Mouse (Mus musculus) G1E (cell line): ENCODE measurements around the gene Dcaf17. TPM values are rescaled to one million over a fixed set of nuclear protein-coding genes. Genes with fewer than 3 reads are reported as not detected.

ENCODE experiments used
- ATAC-seq: 2 replicates; pipeline ENCODE4 v1.8.0; 2016; ENCODE audit warnings: mild to moderate bottlenecking; ENCODE audit not compliant: insufficient number of reproducible peaks, poor library complexity, low FRiP score, severe bottlenecking; ENCODE audit errors: extremely low read depth
- DNase-seq: peaks from one replicate; pipeline ENCODE4 v3.0.0; 2012; ENCODE audit warnings: low spot score
- H3K27me3 ChIP-seq: 2 replicates; pipeline ENCODE4 v1.6.1; 2012; ENCODE audit warnings: mild to moderate bottlenecking, low read length, inconsistent platforms; ENCODE audit not compliant: insufficient read depth
- H3K36me3 ChIP-seq: replicated peaks from 2 replicates; pipeline ENCODE3; 2012; ENCODE audit warnings: mild to moderate bottlenecking, inconsistent platforms
- H3K4me1 ChIP-seq: 2 replicates; pipeline ENCODE4 v1.6.1; 2012; ENCODE audit warnings: low read depth, low read length, inconsistent platforms, mixed read lengths; ENCODE audit not compliant: insufficient read depth
- H3K4me3 ChIP-seq: 2 replicates; pipeline ENCODE4 v1.5.1; 2012; ENCODE audit warnings: low read depth, mild to moderate bottlenecking, inconsistent platforms, low read length, moderate library complexity, mixed read lengths
- H3K9me3 ChIP-seq: replicated peaks from 2 replicates; pipeline ENCODE4 v1.6.1; 2012; ENCODE audit warnings: inconsistent platforms
- CTCF ChIP-seq: IDR thresholded peaks from 2 replicates; pipeline ENCODE4 v1.5.1; 2012; ENCODE audit warnings: low read depth, low read length, inconsistent platforms, mixed read lengths
- GATA1 ChIP-seq: IDR thresholded peaks from 2 replicates; pipeline ENCODE4 v1.6.1; 2012; ENCODE audit warnings: borderline replicate concordance, low read length, inconsistent platforms, mixed read lengths
- GATA2 ChIP-seq: IDR thresholded peaks from 2 replicates; pipeline ENCODE4 v1.6.1; 2012; ENCODE audit warnings: low read depth, low read length, inconsistent platforms, borderline replicate concordance
- POLR2AphosphoS5 ChIP-seq: IDR thresholded peaks from 2 replicates; pipeline ENCODE4 v1.6.1; 2012; ENCODE audit warnings: low read depth, low read length, inconsistent platforms; ENCODE audit not compliant: insufficient replicate concordance
- TAL1 ChIP-seq: conservative IDR thresholded peaks from 2 replicates; pipeline ENCODE4 v1.6.1; 2012; ENCODE audit warnings: low read depth, low read length, inconsistent platforms, mixed read lengths
- polyA plus RNA-seq: library from polyadenylated mRNA; stranded (reverse); fragments of >175 nt; gene quantifications from 2 replicates; pipeline ENCODE4 v1.2.3, GENCODE M21; 2012
- total RNA-seq, 2 experiments: library from RNA; stranded (forward) in 1 of 2; stranded (reverse) in 1 of 2; fragments of 200-1000 nt in 1 of 2; fragments of >200 nt in 1 of 2; fragmentation: Nextera tagmentation in 1 of 2; gene quantifications; 2 replicates each; pipeline ENCODE4 v1.2.3; 2014 to 2017

Dcaf17 gene
- total and polyA plus RNA-seq, 3 experiments: 6.0 to 25.8 (median 25.7) TPM

GRCm38 (mm10) chr2:71073330-71073729 lies 18.2 kb downstream of the Dcaf17 start:
- Histone ChIP-seq H3K4me3 (no peak overlapping the region), H3K36me3 (peaks cover 42% of the 10 kb centered on the region), H3K27me3 (no peaks in the 10 kb centered on the region), H3K4me1 (peaks cover 12% of the 10 kb centered on the region), H3K9me3 (no peaks in the 10 kb centered on the region)
- DNase-seq: no peak
- no peak for ATAC-seq
- TF ChIP-seq CTCF: no peak
- TF ChIP-seq POLR2AphosphoS5: no peak
- no peak for TF ChIP-seq GATA1
- no peak for TF ChIP-seq GATA2

GRCm38 (mm10) chr2:71073828-71074227 lies 18.7 kb downstream of the Dcaf17 start:
- Histone ChIP-seq H3K27me3 (no peaks in the 10 kb centered on the region), H3K36me3 (peaks cover 43% of the 10 kb centered on the region), H3K9me3 (no peaks in the 10 kb centered on the region), H3K4me3 (no peak overlapping the region), H3K4me1 (peaks cover 12% of the 10 kb centered on the region)
- peak; percentile 49; the same call in 1 of the 2 replicates for ATAC-seq
- TF ChIP-seq GATA2: no peak
- TF ChIP-seq TAL1: peak; percentile 41; the same call in 1 of the 2 replicates
- no peak for DNase-seq

DNA sequence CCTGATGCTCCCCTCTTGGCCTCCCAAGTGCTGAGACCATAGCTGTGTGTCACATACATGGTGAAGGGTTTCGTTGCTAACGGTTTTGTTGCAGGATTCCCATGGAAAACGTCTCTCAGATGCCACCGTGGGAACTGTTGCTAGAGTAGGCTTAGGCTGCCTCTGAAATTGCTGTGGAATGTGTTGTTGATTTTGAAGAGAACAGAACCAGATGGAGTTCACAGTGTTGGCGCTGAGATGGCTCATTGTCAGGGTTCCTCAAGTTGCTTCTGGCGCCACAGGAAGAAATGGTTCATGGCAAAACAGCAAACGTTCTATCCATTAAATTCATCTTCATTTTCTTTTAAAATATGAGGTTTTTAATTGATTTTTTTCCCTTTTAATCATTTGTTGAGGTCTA lies 27.3 kb downstream of the Dcaf17 start:
- DNase-seq: no peak
- Histone ChIP-seq H3K4me1 (no peaks in the 10 kb centered on the region), H3K4me3 (no peak overlapping the region), H3K9me3 (no peaks in the 10 kb centered on the region), H3K27me3 (no peaks in the 10 kb centered on the region), H3K36me3 (peaks cover 77% of the 10 kb centered on the region)
- TF ChIP-seq GATA2: no peak
- no peak for TF ChIP-seq TAL1
- TF ChIP-seq CTCF: no peak
- TF ChIP-seq POLR2AphosphoS5: no peak
- no peak for TF ChIP-seq GATA1
- ATAC-seq: no peak

- Histone ChIP-seq H3K9me3 (no peaks in the 10 kb centered on the region), H3K27me3 (no peaks in the 10 kb centered on the region), H3K36me3 (peaks cover 78% of the 10 kb centered on the region), H3K4me1 (no peaks in the 10 kb centered on the region), H3K4me3 (no peak overlapping the region)
- DNase-seq (no peak), ATAC-seq (no peak)
- TF ChIP-seq POLR2AphosphoS5 (no peak), GATA2 (no peak), TAL1 (no peak), CTCF (no peak)
Observed at GRCm38 (mm10) chr2:71083454-71084193, 28.5 kb downstream of the Dcaf17 start.

DNA sequence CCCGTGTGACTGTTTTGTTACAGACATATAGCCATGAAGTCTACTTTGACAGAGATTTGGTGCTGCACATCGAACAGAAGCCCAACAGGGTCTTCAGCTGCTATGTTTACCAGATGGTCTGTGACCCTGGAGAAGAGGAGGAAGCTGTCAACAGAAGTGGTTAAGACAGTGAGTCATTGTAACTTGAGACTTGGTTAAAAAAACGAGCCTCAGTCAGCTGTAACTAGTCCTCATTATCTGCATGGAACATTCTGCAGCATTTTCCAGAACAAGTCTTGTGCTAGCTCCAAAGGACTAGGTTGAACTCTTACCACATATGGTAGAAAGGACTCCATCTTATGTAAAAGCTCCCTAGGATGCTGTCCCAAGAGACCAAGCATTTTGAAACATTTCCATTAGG lies 34.6 kb downstream of the Dcaf17 start:
- H3K36me3 ChIP-seq: peaks cover 84% of the 10 kb centered on the region
- ATAC-seq: no peak

GRCm38 (mm10) chr2:71090660-71091445 lies 35.7 kb downstream of the Dcaf17 start:
- H3K36me3 ChIP-seq: peaks cover 81% of the 10 kb centered on the region
- no peak for DNase-seq

More for the DNA sequence above, 34.6 kb downstream of the Dcaf17 start:
- Histone ChIP-seq H3K4me1 (no peaks in the 10 kb centered on the region), H3K27me3 (no peaks in the 10 kb centered on the region), H3K4me3 (no peak overlapping the region), H3K9me3 (no peaks in the 10 kb centered on the region)
- TF ChIP-seq POLR2AphosphoS5: no peak
- TF ChIP-seq GATA2: no peak
- no peak for TF ChIP-seq TAL1
- TF ChIP-seq GATA1: no peak
- no peak for TF ChIP-seq CTCF
- DNase-seq: no peak

GRCm38 (mm10) chr2:71096170-71096569 lies 41.0 kb downstream of the Dcaf17 start:
- no peak for DNase-seq
- ATAC-seq: peak; percentile 85
- peaks cover 68% of the 10 kb centered on the region for H3K36me3 ChIP-seq
- no peak overlapping the region for H3K4me3 ChIP-seq
- no peak for TF ChIP-seq GATA1
- TF ChIP-seq POLR2AphosphoS5: no peak
- TF ChIP-seq CTCF: no peak
- TF ChIP-seq GATA2: no peak
- no peak for TF ChIP-seq TAL1
- no peaks in the 10 kb centered on the region for H3K4me1 ChIP-seq
- H3K27me3 ChIP-seq: no peaks in the 10 kb centered on the region
- no peaks in the 10 kb centered on the region for H3K9me3 ChIP-seq

More at GRCm38 (mm10) chr2:71090660-71091445, 35.7 kb downstream of the Dcaf17 start:
- H3K4me1 ChIP-seq: no peaks in the 10 kb centered on the region
- no peak; the same call in 1 of the 2 replicates for ATAC-seq
- no peaks in the 10 kb centered on the region for H3K27me3 ChIP-seq
- H3K9me3 ChIP-seq: no peaks in the 10 kb centered on the region
- no peak overlapping the region for H3K4me3 ChIP-seq
- TF ChIP-seq GATA2 (no peak), CTCF (no peak), POLR2AphosphoS5 (no peak), TAL1 (no peak), GATA1 (no peak)
